Mouse (Mus musculus) megakaryocyte, embryonic 14.5 days (primary cell): Measurements from ENCODE around the gene Sobp. TPM values are rescaled to one million over a fixed set of nuclear protein-coding genes. Genes with fewer than 3 reads are reported as not detected.

Source experiments
- H3K27me3 ChIP-seq: replicated peaks from 2 replicates; pipeline ENCODE3; 2012; ENCODE audit warnings: inconsistent platforms
- H3K36me3 ChIP-seq: replicated peaks from 2 replicates; pipeline ENCODE3; 2012; ENCODE audit warnings: low read length, inconsistent platforms, mixed read lengths
- H3K4me1 ChIP-seq: 2 replicates; pipeline ENCODE4 v1.6.1; 2012; ENCODE audit warnings: inconsistent platforms
- H3K4me3 ChIP-seq: replicated peaks from 2 replicates; pipeline ENCODE3; 2012; ENCODE audit warnings: moderate library complexity, mild to moderate bottlenecking, inconsistent platforms
- H3K9me3 ChIP-seq: 2 replicates; pipeline ENCODE4 v1.6.1; 2012; ENCODE audit warnings: inconsistent platforms
- FLI1 ChIP-seq: IDR thresholded peaks from 2 replicates; pipeline ENCODE4 v1.6.1; 2012; ENCODE audit warnings: low read length, inconsistent platforms, mixed read lengths
- GATA1 ChIP-seq: IDR thresholded peaks from 3 replicates; pipeline ENCODE4 v1.6.1; 2012; ENCODE audit warnings: mixed read lengths, low read length, inconsistent platforms, borderline replicate concordance
- polyA plus RNA-seq: library from polyadenylated mRNA; stranded (reverse); fragments of >175 nt; gene quantifications from 2 replicates; pipeline ENCODE4 v1.2.3, GENCODE M21; 2012; ENCODE audit warnings: low replicate concordance; ENCODE audit not compliant: insufficient read depth

The Sobp gene
- polyA plus RNA-seq, 1 experiment: 0.28 TPM

DNA sequence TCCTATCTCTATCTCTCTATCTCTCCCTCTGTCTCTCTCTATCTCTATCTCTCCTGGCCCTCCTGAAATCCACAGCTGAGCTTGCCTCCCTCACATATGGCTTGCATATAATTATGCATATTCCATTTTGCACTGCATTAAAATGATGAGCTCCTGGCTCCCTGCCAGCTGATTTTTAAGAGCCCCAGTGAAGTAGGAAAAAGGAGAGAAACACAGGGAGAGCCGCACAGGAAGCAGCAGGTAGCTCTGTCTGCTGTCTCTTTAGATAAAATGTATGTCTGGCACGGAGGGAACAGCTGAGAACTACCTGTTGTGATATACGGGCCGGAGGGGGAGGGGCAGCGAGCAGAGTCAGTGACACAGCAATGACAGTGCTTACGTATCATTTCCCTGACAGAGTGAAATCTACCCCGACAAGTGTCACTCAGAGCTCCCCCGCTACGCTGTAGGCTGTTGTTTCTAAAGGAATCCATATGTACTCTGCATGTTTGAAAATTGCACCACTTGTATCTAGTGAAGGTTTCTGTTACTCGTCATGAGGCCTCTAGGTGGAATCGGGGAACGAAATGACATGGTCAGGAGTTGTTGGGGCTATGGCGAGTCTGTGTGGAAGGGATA, 98.7 kb downstream of the Sobp start:
- no peaks in the 10 kb centered on the region for H3K4me1 ChIP-seq
- TF ChIP-seq GATA1 (no peak), FLI1 (no peak)
- no peaks in the 10 kb centered on the region for H3K9me3 ChIP-seq
- peaks cover 2% of the 10 kb centered on the region for H3K27me3 ChIP-seq
- no peaks in the 10 kb centered on the region for H3K36me3 ChIP-seq
- H3K4me3 ChIP-seq: no peak overlapping the region

- TF ChIP-seq GATA1 (no peak), FLI1 (no peak)
- peaks cover 7% of the 10 kb centered on the region for H3K27me3 ChIP-seq
- no peaks in the 10 kb centered on the region for H3K36me3 ChIP-seq
- no peaks in the 10 kb centered on the region for H3K9me3 ChIP-seq
- H3K4me1 ChIP-seq: no peaks in the 10 kb centered on the region
- no peak overlapping the region for H3K4me3 ChIP-seq
These were observed 101.0 kb downstream of the Sobp start for GRCm38 (mm10) chr10:43073281-43073680.

DNA sequence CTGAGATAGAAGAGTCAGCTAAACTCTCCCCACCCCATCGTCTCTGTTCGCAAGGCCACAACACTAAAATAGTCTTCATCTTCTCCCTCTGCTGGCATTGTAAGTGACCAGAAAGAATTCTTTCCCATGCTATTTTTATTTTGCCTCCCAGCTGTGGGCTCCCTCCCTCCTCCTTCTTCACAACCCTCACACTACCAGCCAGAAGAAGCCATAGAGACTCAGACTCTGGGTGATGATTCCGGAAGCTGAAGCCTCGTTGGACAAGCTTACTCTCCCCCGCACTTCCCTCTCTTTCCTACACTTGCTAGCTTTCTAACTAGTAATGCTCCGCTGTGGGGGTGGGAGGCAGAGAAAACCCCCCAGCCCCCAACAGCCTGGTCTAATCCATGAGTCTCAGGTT, 103.4 kb downstream of the Sobp start:
- H3K4me3 ChIP-seq: no peak overlapping the region
- H3K4me1 ChIP-seq: no peaks in the 10 kb centered on the region
- no peak for TF ChIP-seq FLI1
- TF ChIP-seq GATA1: no peak
- no peaks in the 10 kb centered on the region for H3K9me3 ChIP-seq
- no peaks in the 10 kb centered on the region for H3K36me3 ChIP-seq
- peaks cover 7% of the 10 kb centered on the region for H3K27me3 ChIP-seq

GRCm38 (mm10) chr10:43065331-43065730, 109.0 kb downstream of the Sobp start:
- TF ChIP-seq GATA1 (no peak), FLI1 (no peak)
- no peaks in the 10 kb centered on the region for H3K9me3 ChIP-seq
- H3K36me3 ChIP-seq: no peaks in the 10 kb centered on the region
- no peak overlapping the region for H3K4me3 ChIP-seq
- H3K4me1 ChIP-seq: no peaks in the 10 kb centered on the region
- H3K27me3 ChIP-seq: peaks cover 13% of the 10 kb centered on the region

- no peaks in the 10 kb centered on the region for H3K4me1 ChIP-seq
- H3K27me3 ChIP-seq: peaks cover 8% of the 10 kb centered on the region
These were observed 112.7 kb downstream of the Sobp start for GRCm38 (mm10) chr10:43061519-43062105.

DNA sequence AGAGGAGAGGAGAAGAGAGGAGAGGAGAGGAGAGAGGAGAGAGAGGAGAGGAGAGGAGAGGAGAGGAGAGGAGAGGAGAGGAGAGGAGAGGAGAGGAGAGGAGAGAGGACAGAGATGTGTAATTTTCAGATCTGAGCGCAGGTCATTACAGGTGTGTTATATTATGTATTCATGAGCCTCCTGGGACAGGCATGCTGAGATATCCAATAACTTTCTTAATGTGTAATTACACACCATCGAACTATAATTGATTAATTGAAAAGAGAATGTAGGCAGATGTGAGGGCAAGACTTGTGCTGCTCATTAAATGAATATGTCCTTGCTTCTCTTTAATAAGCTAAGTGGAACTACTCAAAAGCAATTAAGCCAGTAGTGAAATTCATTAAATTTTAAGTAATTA, 118.9 kb downstream of the Sobp start:
- Histone ChIP-seq H3K4me3 (no peak overlapping the region), H3K36me3 (no peaks in the 10 kb centered on the region), H3K4me1 (no peaks in the 10 kb centered on the region), H3K27me3 (peaks cover 2% of the 10 kb centered on the region), H3K9me3 (no peaks in the 10 kb centered on the region)
- TF ChIP-seq FLI1 (no peak), GATA1 (no peak)

More at GRCm38 (mm10) chr10:43061519-43062105, 112.7 kb downstream of the Sobp start:
- TF ChIP-seq GATA1: no peak
- no peak for TF ChIP-seq FLI1
- no peak overlapping the region for H3K4me3 ChIP-seq
- no peaks in the 10 kb centered on the region for H3K36me3 ChIP-seq
- no peaks in the 10 kb centered on the region for H3K9me3 ChIP-seq

- Histone ChIP-seq H3K9me3 (no peaks in the 10 kb centered on the region), H3K4me3 (no peak overlapping the region), H3K27me3 (peaks cover 2% of the 10 kb centered on the region), H3K36me3 (no peaks in the 10 kb centered on the region), H3K4me1 (no peaks in the 10 kb centered on the region)
- TF ChIP-seq FLI1: no peak
- no peak for TF ChIP-seq GATA1
These were observed 119.6 kb downstream of the Sobp start for GRCm38 (mm10) chr10:43054776-43055175.

GRCm38 (mm10) chr10:43053861-43054560, 120.3 kb downstream of the Sobp start:
- Histone ChIP-seq H3K4me1 (no peaks in the 10 kb centered on the region), H3K9me3 (peaks cover 5% of the 10 kb centered on the region), H3K36me3 (no peaks in the 10 kb centered on the region), H3K4me3 (no peak overlapping the region), H3K27me3 (peaks cover 3% of the 10 kb centered on the region)
- no peak for TF ChIP-seq FLI1
- no peak for TF ChIP-seq GATA1

DNA sequence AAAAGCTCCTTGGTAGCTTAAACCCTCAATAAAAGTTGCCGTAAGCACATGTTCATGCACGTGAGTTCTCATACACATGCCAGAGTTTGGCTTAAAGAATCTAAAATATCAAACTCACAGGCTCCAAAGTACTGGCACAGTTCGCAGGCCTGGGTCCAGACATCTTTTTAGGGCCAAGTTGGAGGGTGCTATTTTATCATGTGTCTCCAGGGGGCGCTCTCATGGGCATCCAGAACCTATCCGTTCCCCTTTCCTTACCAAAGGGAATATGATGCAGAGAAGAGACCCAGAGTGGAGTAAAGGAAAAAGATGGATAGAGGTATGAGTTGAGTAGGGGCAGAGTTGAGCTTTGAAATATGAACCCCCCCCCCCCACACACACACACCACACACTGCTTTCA, 121.9 kb downstream of the Sobp start:
- H3K4me1 ChIP-seq: no peaks in the 10 kb centered on the region
- H3K4me3 ChIP-seq: no peak overlapping the region
- no peaks in the 10 kb centered on the region for H3K36me3 ChIP-seq
- TF ChIP-seq GATA1 (no peak), FLI1 (no peak)
- H3K27me3 ChIP-seq: peaks cover 3% of the 10 kb centered on the region
- H3K9me3 ChIP-seq: peaks cover 8% of the 10 kb centered on the region

DNA sequence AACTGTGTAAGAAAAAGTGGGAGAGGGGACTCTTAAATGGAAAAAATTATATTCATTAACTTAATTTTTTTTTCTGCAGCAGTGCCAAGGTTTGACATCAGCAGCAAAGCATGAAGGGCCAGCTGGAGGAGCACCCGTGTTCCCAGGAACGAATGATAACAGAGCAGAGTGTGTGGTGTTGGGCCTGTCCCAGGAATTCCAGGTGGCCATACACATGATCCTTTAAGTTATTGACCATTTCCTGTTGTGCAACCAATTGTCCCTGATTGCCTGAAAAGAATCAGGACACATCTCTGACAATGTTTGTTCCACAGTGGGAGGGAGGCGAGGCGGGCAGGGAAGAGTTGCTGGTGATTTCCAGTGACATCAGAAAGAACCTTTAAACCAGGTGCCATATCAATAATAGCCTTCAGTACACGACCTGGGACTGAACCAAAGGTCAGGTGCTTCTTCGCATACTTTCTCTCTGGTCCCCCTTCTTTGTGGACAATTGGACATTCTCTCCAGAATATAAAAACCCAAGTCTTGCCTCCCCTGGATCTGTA, 126.5 kb downstream of the Sobp start:
- no peaks in the 10 kb centered on the region for H3K36me3 ChIP-seq
- H3K4me1 ChIP-seq: peaks cover 7% of the 10 kb centered on the region; the same call in 1 of the 2 replicates
- H3K4me3 ChIP-seq: no peak overlapping the region
- H3K9me3 ChIP-seq: peaks cover 8% of the 10 kb centered on the region
- TF ChIP-seq GATA1 (no peak), FLI1 (no peak)
- peaks cover 1% of the 10 kb centered on the region for H3K27me3 ChIP-seq
